Mouse (Mus musculus) limb, embryonic 11.5 days (tissue): ENCODE data around the gene Lgals7. TPM values are rescaled to one million over a fixed set of nuclear protein-coding genes. Genes with fewer than 3 reads are reported as not detected.

Experiments used
- ATAC-seq: fragments of 200-750 bp; cut with Nextera tagmentation; 2 replicates; pipeline ENCODE4 v1.8.0; 2017; ENCODE audit warnings: low read depth; ENCODE audit not compliant: insufficient number of reproducible peaks, low FRiP score, low TSS enrichment
- DNase-seq: peaks from one replicate; pipeline ENCODE4 v3.0.0-alpha.2; 2015; ENCODE audit warnings: low spot score
- H3K27ac ChIP-seq: fragments of 300-500 bp; sonication (generic); replicated peaks from 2 replicates; pipeline ENCODE4 v1.5.1; 2014; ENCODE audit warnings: low read depth, mild to moderate bottlenecking, low read length
- H3K27me3 ChIP-seq: fragments of 300-500 bp; sonication (generic); 2 replicates; pipeline ENCODE4 v1.6.1; 2014; ENCODE audit warnings: mild to moderate bottlenecking, low read length, mixed read lengths; ENCODE audit not compliant: control insufficient read depth, insufficient read depth
- H3K36me3 ChIP-seq: fragments of 300-500 bp; sonication (generic); 2 replicates; pipeline ENCODE4 v1.6.1; 2014; ENCODE audit warnings: mild to moderate bottlenecking, low read length, moderate library complexity, mixed read lengths; ENCODE audit not compliant: control insufficient read depth, insufficient read depth
- H3K4me1 ChIP-seq: fragments of 300-500 bp; sonication (generic); 2 replicates; pipeline ENCODE4 v1.6.1; 2014; ENCODE audit warnings: low read length, mixed read lengths; ENCODE audit not compliant: control insufficient read depth, insufficient read depth
- H3K4me2 ChIP-seq: fragments of 300-500 bp; sonication (generic); 2 replicates; pipeline ENCODE4 v1.6.1; 2014; ENCODE audit warnings: low read depth, mild to moderate bottlenecking, moderate library complexity; ENCODE audit not compliant: severe bottlenecking
- H3K4me3 ChIP-seq: fragments of 300-500 bp; sonication (generic); 2 replicates; pipeline ENCODE4 v1.5.1; 2014; ENCODE audit warnings: low read depth, low read length
- H3K9ac ChIP-seq: fragments of 300-500 bp; sonication (generic); 2 replicates; pipeline ENCODE4 v1.6.1; 2014; ENCODE audit warnings: mild to moderate bottlenecking, low read length
- H3K9me3 ChIP-seq: fragments of 300-500 bp; sonication (generic); 2 replicates; pipeline ENCODE4 v1.6.1; 2016; ENCODE audit warnings: low read length; ENCODE audit not compliant: control insufficient read depth
- WGBS: fragments of 180-500 bp; shearing (Covaris S2); extraction: QIAGEN DNeasy Blood & Tissue Kit; methylation state at CpG from one replicate; pipeline ENCODE4 v1.1.7; 2014; 5-methylcytosine and 5-hydroxymethylcytosine counted together
- polyA plus RNA-seq: library from polyadenylated mRNA; unstranded; fragments of >200 nt; fragmentation: Nextera tagmentation; extraction: Ambion mirVana; gene quantifications from 2 replicates; pipeline ENCODE4 v1.2.1, GENCODE M21; 2014

Gene Lgals7
- polyA plus RNA-seq, result 1.3 and 2.6 TPM in 2 replicates

- 85% methylated on average over 6 of the region's 6 CpGs for WGBS
- H3K27ac ChIP-seq, result no peak within 1 kb of the TSS
- ATAC-seq, result no peak
- no peaks in the 10 kb centered on the region for H3K36me3 ChIP-seq
- H3K4me1 ChIP-seq, result 0 out of 2 replicates have a peak, but pooled peaks cover 3% of the 10 kb centered on the region
- DNase-seq, result no peak
- H3K9ac ChIP-seq, result no peak within 1 kb of the TSS
- H3K27me3 ChIP-seq, result no peaks in the 10 kb centered on the region
- H3K4me3 ChIP-seq, result no peak within 1 kb of the TSS
- no peak within 1 kb of the TSS for H3K4me2 ChIP-seq
- H3K9me3 ChIP-seq, result 0 out of 2 replicates have a peak, but pooled peaks cover 2% of the 10 kb centered on the region
These were observed at the start of gene Lgals7 for GRCm38 (mm10) chr7:28863540-28863939. Lgals7 (plus strand) TSS chr7:28863853.

DNA sequence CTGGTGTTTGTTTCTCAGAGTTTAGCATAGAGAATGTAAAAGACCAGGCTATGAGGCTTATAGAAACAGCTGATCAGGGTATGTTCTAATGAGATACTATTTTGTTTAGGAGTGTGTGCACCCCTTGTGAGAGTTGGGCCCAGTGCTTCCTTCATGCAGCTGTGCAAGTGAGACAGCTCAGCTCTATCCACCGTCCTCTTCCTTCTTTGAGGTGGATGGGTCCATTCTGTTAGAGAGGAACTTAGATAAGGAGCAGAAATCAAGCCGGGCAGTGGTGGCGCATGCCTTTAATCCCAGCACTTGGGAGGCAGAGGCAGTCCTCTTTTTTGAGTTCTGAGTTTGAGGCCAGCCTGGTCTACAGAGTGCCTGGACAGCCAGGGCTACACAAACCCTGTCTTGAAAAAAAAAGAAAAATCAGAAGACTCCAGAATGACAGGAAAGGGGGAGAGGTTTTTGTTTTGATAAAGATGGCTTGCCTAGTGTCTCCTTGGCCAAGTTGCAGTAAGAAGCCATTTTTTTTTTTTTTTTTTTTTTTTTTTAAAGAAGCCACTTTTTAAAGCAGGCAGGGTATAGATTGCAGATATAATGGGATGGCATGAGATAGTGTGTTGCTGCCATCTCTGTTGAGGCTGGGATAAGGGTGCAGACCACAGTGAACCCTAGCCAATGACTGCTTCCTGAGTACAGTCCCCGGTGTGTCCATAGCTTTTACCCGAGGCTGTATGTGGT, 49.2 kb upstream of the Lgals7 start:
- ATAC-seq (no peak), DNase-seq (no peak)
- WGBS, result 91% methylated on average over 5 of the region's 5 CpGs
- H3K9me3 ChIP-seq, result no peaks in the 10 kb centered on the region
- no peak overlapping the region for H3K4me3 ChIP-seq
- H3K4me2 ChIP-seq, result no peak overlapping the region
- H3K36me3 ChIP-seq, result peaks cover 59% of the 10 kb centered on the region
- H3K9ac ChIP-seq, result no peak overlapping the region
- no peaks in the 10 kb centered on the region for H3K27me3 ChIP-seq
- no peak overlapping the region for H3K27ac ChIP-seq
- H3K4me1 ChIP-seq, result peaks cover 14% of the 10 kb centered on the region

- no peak overlapping the region for H3K9ac ChIP-seq
- DNase-seq (no peak), ATAC-seq (no peak)
- H3K4me3 ChIP-seq, result no peak overlapping the region
- H3K27ac ChIP-seq, result no peak overlapping the region
- WGBS, result 94% methylated on average over 9 of the region's 9 CpGs
- no peaks in the 10 kb centered on the region for H3K9me3 ChIP-seq
- H3K27me3 ChIP-seq, result no peaks in the 10 kb centered on the region
- peaks cover 66% of the 10 kb centered on the region for H3K36me3 ChIP-seq
- H3K4me2 ChIP-seq, result no peak overlapping the region
- peaks cover 14% of the 10 kb centered on the region for H3K4me1 ChIP-seq
These were observed 48.4 kb upstream of the Lgals7 start for GRCm38 (mm10) chr7:28815230-28815629.

DNA sequence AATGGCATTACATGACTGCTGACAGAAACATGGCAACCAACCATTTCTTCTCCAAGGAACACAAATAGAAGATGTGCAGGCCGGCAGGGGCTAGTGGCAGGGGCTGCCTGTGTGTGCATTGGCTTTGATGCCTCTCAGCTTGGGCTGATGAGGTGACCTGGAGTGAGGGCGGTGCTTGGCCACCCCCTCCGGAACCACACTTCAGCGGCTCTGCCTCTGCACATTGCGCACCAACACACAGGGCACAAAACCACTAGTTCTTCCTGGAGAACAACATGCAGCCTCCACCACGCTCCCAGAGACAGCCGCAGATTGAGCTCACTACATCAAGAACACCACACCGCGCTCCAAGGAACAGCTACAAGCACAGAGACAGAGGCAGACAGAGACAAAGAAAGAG, 47.5 kb upstream of the Lgals7 start:
- Histone ChIP-seq H3K9me3 (no peaks in the 10 kb centered on the region), H3K27me3 (no peaks in the 10 kb centered on the region), H3K27ac (no peak overlapping the region), H3K9ac (no peak overlapping the region), H3K4me3 (no peak overlapping the region), H3K36me3 (peaks cover 74% of the 10 kb centered on the region), H3K4me1 (peaks cover 14% of the 10 kb centered on the region), H3K4me2 (no peak overlapping the region)
- WGBS, result 91% methylated on average over 9 of the region's 9 CpGs
- DNase-seq (no peak), ATAC-seq (no peak)

DNA sequence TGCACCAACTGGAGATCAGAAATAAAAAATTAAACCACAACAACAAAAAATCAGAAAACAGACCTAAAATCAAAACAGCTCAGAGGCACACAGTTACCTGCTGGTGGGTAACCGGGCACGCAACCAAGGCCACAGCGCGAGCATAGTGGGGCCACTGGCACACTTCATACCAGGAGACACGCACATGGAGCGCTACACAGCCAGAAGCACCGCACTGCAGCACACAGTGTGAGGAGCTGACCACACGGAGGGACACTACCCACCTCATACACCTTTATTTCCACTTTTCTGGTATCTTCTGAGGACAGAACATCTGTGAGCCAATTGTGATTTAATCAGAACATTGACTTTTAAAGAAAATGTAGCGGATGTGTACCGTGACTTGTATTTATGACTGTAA, 46.7 kb upstream of the Lgals7 start:
- ATAC-seq (no peak), DNase-seq (no peak)
- H3K36me3 ChIP-seq, result peaks cover 80% of the 10 kb centered on the region
- no peak overlapping the region for H3K9ac ChIP-seq
- no peak overlapping the region for H3K27ac ChIP-seq
- H3K4me3 ChIP-seq, result no peak overlapping the region
- H3K4me1 ChIP-seq, result peaks cover 14% of the 10 kb centered on the region
- 94% methylated on average over 10 of the region's 10 CpGs for WGBS
- no peaks in the 10 kb centered on the region for H3K27me3 ChIP-seq
- H3K9me3 ChIP-seq, result no peaks in the 10 kb centered on the region
- H3K4me2 ChIP-seq, result no peak overlapping the region

DNA sequence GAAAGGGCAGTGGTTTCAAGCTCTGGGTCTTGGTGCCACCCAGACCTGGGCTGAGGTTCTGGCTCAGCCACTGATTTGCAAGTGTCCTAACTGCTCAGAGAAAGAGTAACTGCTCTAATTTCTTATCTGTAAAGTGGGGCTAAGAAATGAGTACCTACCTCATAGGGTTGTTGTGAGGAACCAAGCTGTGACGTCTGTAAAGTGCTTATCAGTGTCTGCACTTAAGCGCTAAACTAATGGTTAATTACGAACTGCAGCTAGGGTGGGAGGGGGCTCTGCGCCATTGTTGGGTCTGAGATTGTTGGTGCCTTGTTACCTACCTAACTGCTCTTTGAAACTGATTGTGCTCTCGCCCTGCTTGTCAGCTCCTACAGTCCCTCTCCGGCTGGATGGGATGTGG, 46.1 kb upstream of the Lgals7 start:
- peaks cover 82% of the 10 kb centered on the region for H3K36me3 ChIP-seq
- H3K9ac ChIP-seq, result no peak overlapping the region
- DNase-seq (no peak), ATAC-seq (no peak)
- no peaks in the 10 kb centered on the region for H3K27me3 ChIP-seq
- H3K27ac ChIP-seq, result no peak overlapping the region
- H3K9me3 ChIP-seq, result no peaks in the 10 kb centered on the region
- WGBS, result 79% methylated on average over 6 of the region's 6 CpGs
- no peak overlapping the region for H3K4me2 ChIP-seq
- no peak overlapping the region for H3K4me3 ChIP-seq
- peaks cover 10% of the 10 kb centered on the region; the same call in 1 of the 2 replicates for H3K4me1 ChIP-seq

- Histone ChIP-seq H3K4me1 (peaks cover 7% of the 10 kb centered on the region; the same call in 1 of the 2 replicates), H3K27me3 (no peaks in the 10 kb centered on the region), H3K36me3 (peaks cover 80% of the 10 kb centered on the region), H3K27ac (no peak overlapping the region), H3K4me3 (no peak overlapping the region), H3K9me3 (no peaks in the 10 kb centered on the region), H3K9ac (peak overlapping the region; percentile 17; the same call in 1 of the 2 replicates), H3K4me2 (no peak overlapping the region)
- no peak for DNase-seq
- no peak for ATAC-seq
- 86% methylated on average over 4 of the region's 4 CpGs for WGBS
These were observed 45.7 kb upstream of the Lgals7 start for GRCm38 (mm10) chr7:28817957-28818356.

- Histone ChIP-seq H3K27ac (no peak overlapping the region), H3K4me3 (no peak overlapping the region), H3K4me2 (no peak overlapping the region), H3K36me3 (peaks cover 75% of the 10 kb centered on the region), H3K4me1 (peaks cover 3% of the 10 kb centered on the region; the same call in 1 of the 2 replicates), H3K27me3 (no peaks in the 10 kb centered on the region), H3K9me3 (no peaks in the 10 kb centered on the region), H3K9ac (peak overlapping the region; percentile 17; the same call in 1 of the 2 replicates)
- ATAC-seq, result no peak
- DNase-seq, result no peak
- 85% methylated on average over 18 of the region's 18 CpGs for WGBS
These were observed 45.2 kb upstream of the Lgals7 start for GRCm38 (mm10) chr7:28818436-28818835.
